Mouse (Mus musculus): Measurements from ENCODE around the gene Oard1.

DNA sequence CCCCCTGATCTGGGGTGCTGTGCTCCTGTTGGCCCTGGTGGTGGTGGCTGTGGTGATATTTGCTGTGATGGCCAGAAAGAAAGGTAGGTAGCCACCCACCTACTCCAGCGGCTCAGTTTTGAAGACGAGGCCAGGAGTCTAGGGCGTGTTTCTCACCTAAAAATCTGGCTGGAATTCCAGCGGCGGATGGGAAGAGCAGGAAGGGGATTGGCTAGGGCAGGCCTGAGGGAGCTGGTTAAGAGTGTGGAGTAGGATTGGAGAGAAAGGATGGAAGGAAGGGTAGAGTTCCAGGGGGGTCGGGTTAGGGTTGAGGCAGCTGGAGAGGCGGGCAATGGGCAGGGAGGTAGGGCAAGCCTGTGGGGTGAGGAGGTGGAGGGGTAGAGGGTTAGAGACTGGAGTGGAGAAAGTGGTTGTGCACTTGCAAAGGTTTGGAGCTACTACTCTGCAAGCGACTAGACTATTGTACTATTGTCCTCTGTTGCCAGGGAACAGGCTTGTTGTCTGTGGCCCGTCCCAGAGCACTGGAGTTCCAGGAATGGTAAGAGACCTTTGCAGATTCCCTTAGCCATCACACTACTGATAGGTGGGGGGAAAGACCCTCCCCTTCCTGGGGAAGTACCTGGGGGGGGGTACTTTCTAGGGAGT is 44.2 kb upstream of the Oard1 start:
- TF ChIP-seq GATA1 (IDR thresholded peaks at IDR 0.05; ENCODE audit: borderline replicate concordance, low read length) (no peak), FLI1 (IDR thresholded peaks at IDR 0.05; ENCODE audit: low read length) (no peak)

Data from megakaryocyte, embryonic 14.5 days (primary cell).